Mouse (Mus musculus) kidney, adult 18-20 months (tissue): ENCODE measurements around the gene Pck2.

Source experiments
- DNase-seq: peaks from one replicate; pipeline ENCODE4 v3.0.0; 2021

Pck2 gene

DNA sequence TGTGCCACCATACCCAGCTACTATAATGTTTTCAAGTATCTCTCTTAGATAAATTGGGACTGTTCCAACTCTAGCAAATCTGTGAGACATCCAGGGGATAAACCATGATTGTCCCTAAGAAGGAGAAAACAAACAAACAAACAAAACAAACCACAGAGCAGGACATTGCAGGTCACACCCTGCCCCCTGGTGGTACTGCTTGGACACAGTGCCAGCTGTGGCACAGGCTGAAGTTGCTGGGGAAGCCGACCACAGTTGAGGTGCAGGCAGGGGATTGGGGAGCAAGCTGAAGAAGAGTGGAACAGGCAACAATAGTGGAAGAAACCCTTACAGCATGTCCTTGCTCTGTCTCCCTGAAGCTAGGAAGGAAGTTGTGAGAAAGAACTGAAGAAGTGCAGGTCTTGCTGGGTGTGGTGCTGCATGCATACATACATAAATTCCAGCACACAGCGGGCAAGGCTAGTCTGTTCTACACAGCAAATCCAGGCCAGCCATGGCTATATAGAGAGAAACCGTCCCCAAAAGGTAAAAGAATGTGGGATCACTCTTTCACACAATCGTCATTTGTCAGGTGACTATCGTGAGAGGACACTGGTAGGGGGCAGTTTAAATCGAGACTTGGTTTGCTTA, 3.8 kb upstream of the Pck2 start:
- peak; percentile 54 for DNase-seq

DNA sequence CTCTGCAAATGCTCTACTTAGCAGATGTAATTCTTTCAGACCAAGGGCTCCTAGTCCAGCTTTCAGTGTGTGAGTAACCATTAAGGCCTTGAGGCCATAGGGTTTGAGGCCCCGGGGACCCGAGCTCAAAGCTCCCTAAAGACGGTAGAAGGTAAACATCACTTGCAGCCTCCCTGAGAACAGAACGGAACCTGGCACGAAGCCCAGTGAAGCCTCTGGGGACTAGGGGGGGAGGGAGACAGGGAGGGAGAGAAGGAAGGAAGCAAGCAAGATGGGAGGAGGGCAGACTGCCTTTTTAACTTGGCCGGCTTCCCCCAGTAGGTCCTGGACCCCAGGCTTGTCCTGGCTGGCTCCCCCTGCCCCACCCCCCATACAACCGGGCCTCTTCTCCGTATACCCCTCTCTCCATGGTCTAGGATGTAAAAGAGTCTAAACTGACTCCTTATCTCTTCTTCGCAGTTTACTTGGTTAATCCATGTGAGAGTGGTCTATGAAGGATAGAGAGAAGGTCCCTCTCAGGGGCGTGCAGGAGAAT, 788 bp downstream of the Pck2 start:
- DNase-seq: peak; percentile 78

DNA sequence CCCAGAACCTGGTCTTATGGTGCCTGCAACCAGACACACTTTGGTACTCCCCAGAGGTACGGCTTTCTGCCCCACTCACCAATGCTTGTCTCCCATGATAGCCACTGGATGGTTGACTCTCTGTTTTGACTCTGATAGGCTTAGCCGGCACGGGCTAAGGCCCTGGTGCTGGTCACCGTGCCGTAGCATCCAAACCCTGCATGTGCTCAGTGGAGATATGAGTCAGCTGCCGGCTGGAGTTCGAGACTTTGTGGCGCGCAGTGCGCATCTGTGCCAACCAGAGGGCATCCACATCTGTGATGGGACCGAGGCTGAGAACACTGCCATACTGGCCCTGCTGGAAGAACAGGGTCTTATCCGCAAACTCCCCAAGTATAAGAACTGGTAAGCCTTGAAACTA, 2.2 kb downstream of the Pck2 start:
- DNase-seq: no peak

DNA sequence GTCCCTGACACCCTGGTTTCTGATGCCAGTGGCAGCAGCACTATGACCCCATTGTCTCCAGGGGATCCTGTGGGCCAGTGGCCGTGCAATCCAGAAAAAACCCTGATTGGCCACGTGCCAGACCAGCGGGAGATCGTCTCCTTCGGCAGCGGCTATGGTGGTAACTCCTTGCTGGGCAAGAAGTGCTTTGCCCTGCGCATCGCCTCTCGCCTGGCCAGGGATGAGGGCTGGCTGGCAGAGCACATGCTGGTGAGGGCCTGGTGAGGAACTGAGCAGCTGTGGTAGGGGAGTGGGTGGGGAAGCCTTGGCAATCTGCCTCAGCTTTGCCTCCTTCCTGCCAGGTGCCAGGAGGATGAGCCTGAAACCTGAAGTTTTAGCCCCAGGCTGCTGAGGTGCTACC, 4.3 kb downstream of the Pck2 start:
- no peak for DNase-seq

DNA sequence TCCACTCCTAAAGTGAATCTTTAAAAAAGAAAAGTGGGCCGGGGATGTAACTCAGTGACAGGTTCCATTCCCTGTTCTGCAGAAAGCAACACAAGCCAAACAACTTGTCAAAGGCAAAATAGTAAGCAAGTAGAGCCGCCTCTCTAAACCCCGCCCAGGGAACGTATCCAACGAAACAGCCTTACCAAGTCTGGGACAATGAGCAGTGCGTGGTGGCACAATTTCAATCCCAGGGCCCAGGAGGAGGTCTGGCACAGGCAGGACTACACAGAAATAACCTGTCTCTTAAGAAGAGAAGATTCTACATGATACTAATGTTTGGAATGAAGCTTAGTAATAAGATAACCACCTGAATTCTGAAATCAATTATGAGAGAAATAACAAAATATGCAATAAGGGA, 10.1 kb downstream of the Pck2 start:
- DNase-seq: no peak

DNA sequence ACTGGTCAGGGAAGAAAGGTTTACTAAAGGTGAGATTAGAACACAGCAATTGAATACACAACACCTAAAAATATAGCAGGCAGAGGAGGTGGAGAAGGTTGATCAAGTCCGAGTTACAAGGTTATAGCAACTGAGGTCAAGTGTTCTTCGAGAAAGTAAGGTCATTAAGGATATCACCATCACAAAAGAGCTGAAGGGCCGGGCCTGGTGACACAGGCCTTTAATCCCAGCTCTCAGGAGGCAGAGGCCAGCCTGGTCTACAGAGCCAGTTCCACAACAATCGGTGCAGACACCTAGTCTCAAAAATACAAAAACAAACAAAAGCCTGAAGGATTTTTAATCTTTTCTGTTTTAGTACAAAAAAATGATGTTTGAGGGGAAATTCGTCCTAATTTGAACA, 11.3 kb downstream of the Pck2 start:
- DNase-seq: no peak

DNA sequence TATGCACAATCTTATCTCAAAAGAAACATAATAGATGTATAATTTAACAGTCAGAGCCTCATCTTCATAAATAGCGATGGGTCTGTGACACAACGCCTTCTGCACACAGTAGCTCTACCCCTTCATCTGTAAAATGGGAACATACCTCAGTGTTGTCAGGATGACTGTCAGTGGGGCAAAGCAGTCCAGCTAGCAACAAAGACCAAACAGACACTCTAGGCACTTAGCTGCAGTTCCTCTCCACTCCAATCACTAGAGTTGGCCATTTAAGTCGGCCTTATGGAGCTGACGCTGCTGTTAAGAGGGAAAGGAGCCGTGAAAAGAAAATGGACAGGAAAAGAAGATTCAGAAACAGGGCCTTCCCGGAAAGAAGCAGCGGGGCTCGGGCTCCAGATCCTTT, 11.7 kb downstream of the Pck2 start:
- DNase-seq: no peak

DNA sequence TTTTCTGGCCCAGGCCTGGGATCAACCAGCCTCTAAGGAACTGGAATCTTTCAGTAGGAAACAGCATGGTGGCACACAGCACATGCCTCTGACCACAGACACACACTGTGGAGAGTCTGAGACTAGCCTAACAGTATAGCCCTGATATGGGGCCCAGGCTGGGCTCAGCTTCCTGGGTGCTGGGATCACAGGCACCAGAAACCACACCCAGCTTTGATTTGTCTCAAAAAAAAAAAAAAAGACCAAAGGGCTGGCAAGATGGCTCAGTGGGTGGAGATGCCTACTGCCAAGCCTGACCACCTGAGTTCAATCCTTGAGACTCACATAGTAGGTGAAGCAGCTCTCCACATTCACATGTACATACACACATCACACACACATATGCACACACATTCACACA, 14.6 kb downstream of the Pck2 start:
- DNase-seq: no peak

DNA sequence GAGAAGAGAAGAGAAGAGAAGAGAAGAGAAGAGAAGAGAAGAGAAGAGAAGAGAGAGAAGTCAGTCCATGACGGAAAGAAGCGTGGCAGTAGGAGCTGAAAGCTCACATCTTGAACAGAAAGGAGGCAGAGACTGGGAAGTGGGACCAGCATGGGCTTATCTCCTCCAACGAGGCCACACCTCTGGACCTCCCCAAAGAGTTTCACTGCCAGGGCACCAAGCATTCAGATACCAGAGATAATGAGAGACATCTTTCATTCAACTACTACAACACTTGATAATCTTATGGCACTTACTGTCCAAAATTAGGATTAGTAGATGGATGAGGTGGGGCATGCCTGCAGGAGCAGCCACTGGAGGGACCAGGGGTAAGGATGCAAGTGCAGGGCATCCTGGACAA, 15.7 kb downstream of the Pck2 start:
- no peak for DNase-seq

DNA sequence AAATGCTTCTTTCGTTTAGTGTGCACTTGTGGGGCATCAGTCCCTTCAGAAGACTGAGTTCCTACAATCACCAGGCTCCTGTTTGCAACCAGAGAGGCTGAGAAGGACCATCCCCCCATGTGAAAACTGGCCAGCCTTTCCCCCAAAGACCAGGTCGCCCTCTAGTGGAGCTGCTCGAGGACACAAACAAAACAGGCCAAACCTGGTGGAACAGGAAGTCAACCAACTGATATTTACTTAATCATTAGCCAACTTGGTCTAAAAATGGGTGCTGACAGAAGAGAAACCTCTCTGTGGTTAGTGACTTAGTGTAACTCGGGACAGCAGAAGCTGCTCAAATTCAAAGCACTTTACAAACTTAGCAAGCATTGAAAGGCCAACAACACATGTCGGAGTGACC, 16.9 kb downstream of the Pck2 start:
- DNase-seq: peak; percentile 87

DNA sequence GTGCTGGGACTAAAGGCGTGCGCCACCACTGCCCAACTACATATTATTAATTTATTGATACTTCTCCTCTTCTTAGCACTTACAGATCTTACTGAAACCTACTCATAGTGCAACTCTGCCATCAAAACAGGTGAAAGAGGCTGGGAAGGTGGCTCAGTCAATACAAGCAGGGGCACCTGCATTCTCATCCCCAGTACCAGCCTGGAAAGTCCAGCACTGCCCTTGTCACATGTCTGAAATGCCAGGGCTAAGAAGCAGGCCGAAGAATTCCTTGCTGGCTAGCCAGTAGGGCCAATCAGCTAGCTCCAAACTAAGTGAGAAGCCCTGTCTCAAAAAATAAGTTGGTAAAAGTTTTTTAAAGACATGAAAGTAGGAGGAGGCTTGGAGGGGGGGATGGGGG, 17.5 kb downstream of the Pck2 start:
- DNase-seq: peak; percentile 26

DNA sequence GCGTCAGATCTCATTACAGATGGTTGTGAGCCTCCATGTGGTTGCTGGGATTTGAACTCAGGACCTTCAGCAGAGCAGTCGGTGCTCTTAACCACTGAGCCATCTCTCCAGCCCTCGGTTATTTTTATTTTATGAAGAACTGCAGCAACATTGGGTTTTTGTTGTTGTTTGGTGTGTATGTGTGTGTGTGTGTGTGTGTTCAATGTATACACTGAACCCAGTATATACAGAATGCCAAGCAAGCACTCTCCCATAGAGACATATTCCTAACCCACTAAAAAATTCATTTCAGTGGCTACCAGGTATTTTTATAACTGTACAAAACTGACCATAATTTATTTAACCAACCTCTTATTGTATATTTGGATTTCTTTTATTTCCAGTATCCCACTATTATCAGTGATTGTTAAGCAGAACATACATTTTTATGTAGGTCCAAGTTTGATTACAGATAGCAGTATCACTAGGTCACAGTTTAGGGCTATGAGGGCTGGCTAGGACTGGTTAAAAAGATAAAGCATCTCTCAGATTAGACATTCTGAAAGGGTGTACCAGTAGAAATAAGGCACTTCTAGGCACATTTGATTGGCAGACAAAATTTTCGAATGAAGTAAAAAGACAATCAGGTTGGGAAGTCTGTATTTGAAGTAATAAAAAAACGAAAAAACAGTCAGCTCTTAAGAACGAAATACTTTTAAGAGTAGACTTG, 18.8 kb downstream of the Pck2 start:
- no peak for DNase-seq

DNA sequence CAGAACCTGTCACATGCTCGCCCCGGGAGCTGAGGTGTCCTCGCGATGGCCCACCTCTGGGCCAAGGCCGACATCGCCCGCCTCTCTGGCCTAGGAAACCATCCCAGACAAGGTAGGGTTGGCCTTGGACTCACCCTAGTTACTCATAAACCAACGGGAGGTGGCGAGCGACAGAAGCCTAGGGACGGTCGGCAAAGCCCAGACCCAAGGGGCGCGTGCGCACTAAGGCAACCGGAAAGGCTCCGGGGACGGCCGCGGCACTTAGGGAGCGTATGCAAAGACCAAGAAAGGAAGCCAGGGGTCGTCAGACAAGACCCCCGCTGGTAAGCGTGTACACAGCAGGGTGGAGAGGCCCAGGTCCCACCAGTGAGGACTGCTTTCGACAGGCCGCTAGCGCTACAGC, 19.7 kb downstream of the Pck2 start, which contains the start of gene Dcaf11:
TSS of gene Dcaf11 (plus strand) at position 208 of the 403 bp plus-strand sequence.
- peak; percentile 94 for DNase-seq

DNA sequence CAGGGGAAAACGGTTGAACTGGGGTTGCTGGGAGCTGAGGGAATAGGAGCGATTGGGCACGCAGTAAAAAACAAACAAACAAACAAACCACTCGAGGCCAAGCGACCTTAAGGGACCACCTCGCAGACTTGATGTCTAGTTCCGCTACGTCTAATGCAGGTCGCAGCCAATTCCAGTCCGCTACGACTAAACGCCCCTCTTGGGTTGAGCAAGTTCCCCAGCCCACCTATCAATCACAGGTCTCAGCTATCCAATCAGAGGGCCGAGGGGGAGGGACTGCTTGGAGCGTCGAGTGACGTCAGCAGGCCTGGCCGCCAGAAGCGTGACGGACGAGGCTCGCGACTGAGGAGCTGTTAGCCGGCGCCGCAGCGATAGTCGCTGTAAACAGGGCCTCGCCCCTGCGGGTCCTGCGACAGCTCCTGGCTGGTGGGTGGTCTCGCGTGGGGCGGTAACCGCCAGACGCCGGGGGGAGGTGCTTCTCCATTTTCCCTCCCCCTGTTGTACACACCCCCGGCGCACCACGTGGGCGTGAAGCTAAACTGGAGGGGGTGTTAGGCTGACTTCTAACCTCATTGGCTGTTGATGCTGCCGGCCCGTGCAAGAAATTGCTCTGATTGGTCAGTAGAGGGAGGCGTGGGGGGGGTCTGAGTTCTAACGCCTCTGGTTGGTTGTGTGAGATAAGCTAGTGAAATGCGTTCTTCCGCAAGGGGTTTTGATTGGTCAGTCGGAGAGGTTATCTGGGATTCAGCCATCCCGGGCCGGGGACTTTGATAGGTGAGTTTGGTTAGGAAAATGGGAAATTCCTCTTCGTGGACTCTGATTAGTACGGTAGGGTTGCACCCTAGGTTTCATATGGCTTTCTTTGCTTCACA, 20.4 kb downstream of the Pck2 start, which contains the start of gene A730061H03Rik:
TSS of gene A730061H03Rik (minus strand) at position 205 of the 872 bp plus-strand sequence.
- DNase-seq: peak; percentile 97

DNA sequence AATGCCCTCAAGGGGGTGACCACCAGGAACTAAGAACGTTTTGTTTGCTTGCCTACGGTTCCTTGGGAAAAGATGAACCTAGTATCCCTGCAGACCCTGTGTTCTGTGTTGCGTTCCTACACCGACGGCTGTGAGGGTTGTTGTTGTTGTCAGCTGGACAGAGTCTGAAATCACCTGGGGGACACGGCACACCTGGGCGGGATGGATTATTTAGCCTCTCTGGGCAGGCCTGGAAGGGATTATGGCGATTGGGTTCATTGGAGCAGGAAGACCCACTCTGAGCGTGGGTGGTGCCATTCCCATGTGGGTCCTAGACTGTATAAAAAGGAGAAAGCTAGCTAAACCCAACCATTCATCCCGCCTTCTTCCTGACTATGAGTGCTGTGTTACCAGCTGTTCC, 21.8 kb downstream of the Pck2 start:
- DNase-seq: peak; percentile 35

DNA sequence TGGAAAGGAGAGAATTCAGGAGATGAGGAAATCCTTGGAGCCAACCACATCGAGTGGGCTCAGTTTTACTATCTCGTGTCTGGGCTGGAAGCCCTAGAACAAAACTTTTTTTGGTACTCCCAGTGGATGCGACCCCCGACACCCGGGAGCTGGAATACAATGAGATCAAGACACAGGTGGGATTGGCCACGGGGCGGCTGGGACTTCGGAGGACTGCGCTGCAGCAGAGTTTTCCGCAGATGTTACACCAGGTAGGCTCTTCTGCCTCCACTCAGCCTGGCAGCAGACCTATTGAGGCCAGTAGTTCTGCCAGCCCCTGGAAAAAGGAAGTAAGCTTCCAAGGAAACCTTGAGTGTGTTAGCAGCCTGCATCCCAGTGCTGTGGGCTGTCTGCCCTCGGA, 23.2 kb downstream of the Pck2 start:
- DNase-seq: no peak

DNA sequence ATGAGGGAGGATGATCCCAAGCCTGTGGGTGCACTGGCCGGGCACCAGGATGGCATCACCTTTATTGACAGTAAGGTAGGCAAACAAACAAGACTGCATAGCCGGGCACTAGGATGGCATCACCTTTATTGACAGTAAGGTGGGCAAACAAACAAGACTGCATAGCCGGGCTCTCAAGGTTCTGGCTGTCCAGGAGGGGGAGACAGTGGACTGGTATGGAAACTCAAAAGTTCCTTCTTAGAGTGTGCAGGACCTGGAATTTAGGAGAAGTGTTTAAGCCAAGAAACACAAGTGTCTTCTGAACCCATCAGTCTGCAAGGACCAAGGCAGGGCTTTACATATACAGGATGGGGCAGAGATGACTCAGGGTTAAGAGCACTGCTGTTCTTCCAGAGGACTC, 25.7 kb downstream of the Pck2 start:
- DNase-seq: no peak

DNA sequence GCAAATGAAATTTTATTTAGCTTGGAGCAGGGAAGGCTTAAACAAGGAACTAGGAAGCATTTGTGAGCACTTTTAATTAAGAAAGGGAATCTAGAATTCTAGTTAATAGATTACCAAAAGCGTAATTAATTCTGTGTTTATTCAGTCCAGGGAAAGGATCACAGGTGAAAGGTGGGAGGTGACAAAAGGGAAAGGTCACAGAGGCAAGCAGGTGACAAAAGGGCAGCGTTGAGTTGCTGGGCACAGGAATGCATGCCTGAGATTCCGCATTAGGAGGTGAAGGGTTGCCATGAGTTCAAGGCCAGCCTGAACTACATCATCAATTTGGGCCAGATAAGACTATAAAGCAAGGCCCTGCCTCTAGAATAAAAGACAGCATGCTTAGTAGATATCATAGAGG, 27.4 kb downstream of the Pck2 start:
- DNase-seq: peak; percentile 42

DNA sequence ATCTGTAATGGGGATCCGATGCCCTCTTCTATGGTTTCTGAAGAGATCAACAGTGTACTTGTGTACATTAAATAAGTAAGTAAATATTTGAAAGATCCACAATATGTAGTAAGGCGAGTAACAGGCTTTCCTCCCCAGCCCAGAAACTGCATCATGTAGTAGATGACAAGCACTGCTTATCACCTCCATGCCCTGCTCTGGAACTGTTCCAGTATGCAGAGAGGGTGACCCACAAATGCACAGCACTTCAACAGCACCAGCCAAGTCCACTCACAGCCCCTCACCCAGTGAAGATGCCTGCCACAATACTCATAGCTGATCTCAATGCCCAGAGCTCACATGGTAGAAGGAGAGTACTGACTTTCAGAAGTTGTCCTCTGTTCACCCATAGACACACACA, 30.5 kb downstream of the Pck2 start:
- no peak for DNase-seq

DNA sequence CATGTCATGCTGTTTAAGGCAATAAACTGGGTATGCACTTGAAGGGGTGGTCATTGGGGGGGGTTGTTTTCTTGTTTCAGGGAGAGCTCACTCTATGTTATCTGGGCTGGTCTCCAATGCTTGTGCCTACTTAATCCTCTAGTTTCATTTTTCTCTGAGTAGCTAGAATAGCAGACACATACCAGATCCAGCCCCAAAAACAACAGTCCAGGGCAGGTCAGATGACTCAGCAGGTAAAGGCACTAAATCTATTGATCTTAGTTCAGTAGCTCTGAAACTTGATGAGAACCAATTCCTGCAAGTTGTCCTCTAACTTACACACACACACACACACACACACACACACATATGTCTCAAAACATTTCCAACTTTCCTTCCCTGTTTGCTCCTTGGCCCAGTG, 31.7 kb downstream of the Pck2 start:
- DNase-seq: no peak

DNA sequence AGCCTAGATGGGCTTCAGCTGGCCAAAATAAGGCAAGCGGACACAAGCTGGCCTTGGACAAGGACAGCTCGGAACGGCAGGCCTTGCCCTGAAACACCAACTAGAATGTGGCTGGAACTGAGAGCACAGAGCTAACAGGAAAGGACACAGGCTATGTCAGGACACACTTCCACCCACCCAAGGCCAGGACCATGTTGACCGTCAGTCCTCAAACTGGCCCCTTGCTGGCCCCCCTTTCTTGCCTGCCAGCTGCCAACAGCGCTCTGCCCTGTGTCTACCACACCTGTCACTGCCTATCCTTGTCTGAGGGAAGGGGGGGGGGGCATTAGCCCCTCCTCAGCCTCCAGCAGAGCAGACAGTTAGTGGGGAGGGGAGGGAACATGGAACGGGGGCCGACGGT, 35.2 kb downstream of the Pck2 start, which contains the start of gene Fitm1:
TSS of gene Fitm1 (plus strand) at position 316 of the 400 bp plus-strand sequence.
- no peak for DNase-seq

DNA sequence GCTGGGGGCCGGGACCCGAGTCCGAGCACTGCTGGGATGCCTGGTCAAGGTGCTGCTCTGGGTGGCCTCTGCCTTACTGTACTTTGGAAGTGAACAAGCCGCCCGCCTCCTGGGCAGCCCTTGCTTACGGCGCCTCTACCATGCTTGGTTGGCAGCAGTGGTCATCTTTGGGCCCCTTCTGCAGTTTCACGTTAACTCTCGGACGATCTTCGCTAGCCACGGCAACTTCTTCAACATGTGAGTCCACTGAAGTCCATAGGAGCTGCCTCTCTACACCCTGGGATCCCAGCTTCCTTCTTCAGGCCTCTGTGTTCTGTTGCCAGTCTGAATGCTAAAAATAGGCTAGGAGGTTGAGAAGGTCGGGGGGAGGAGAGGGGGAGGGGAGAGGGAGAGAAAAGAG, 35.6 kb downstream of the Pck2 start:
- DNase-seq: peak; percentile 53

DNA sequence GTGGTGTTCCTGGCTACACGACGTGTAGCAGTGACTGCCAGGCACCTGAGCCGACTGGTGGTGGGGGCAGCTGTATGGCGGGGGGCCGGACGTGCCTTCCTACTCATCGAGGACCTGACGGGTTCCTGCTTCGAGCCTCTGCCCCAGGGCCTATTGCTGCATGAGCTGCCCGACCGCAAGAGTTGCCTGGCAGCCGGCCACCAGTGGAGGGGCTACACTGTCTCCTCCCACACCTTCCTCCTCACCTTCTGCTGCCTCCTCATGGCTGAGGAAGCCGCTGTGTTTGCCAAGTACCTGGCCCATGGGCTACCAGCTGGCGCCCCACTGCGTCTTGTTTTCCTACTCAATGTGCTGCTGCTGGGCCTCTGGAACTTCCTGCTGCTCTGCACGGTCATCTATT, 36.3 kb downstream of the Pck2 start:
- DNase-seq: peak; percentile 27
